Mouse (Mus musculus) MEL (cell line): Measurements from ENCODE around the gene Nfkbil1. TPM values are rescaled to one million over a fixed set of nuclear protein-coding genes. Genes with fewer than 3 reads are reported as not detected.
A peak's percentile ranks its signal among the peaks of the same experiment; 100 is the strongest.

Experiments
- DNase-seq: peaks from one replicate; pipeline ENCODE4 v3.0.0; 2011; ENCODE audit warnings: low read depth, low spot score
- H3K27ac ChIP-seq: 2 replicates; pipeline ENCODE4 v1.5.1; 2012; ENCODE audit warnings: low read depth, mild to moderate bottlenecking, control low read depth, low read length, moderate library complexity; ENCODE audit not compliant: control insufficient read depth
- H3K27me3 ChIP-seq, 2 experiments: fragments of 150-350 bp in 1 of 2; sonication (generic) in 1 of 2; 2 replicates each; pipeline ENCODE4 v1.6.1; 2012; ENCODE audit warnings: low read length in 2 of 2, mild to moderate bottlenecking in 2 of 2, improper control_type of control experiment in 1 of 2, moderate library complexity in 1 of 2; ENCODE audit not compliant: insufficient read depth in 2 of 2, control insufficient read depth in 1 of 2
- H3K36me3 ChIP-seq, 2 experiments: 2 replicates each; pipeline ENCODE4 v1.6.1; 2012 to 2014; ENCODE audit warnings: low read length in 2 of 2, improper control_type of control experiment in 1 of 2, inconsistent platforms in 1 of 2, mild to moderate bottlenecking in 1 of 2; ENCODE audit not compliant: insufficient read depth in 2 of 2, control insufficient read depth in 1 of 2
- H3K4me1 ChIP-seq, 2 experiments: fragments of 150-350 bp in 1 of 2; sonication (generic) in 1 of 2; 2 replicates each; pipeline ENCODE4 v1.6.1; 2012; ENCODE audit warnings: low read length in 2 of 2, improper control_type of control experiment in 1 of 2, mild to moderate bottlenecking in 1 of 2; ENCODE audit not compliant: insufficient read depth in 2 of 2, control insufficient read depth in 1 of 2
- H3K4me3 ChIP-seq, 2 experiments: fragments of 150-350 bp in 1 of 2; sonication (generic) in 1 of 2; 2 replicates each; pipeline ENCODE4 v1.5.1; 2012; ENCODE audit warnings: low read depth in 2 of 2, low read length in 2 of 2, mild to moderate bottlenecking in 2 of 2, moderate library complexity in 2 of 2, control low read depth in 1 of 2, improper control_type of control experiment in 1 of 2; ENCODE audit not compliant: control insufficient read depth in 1 of 2, insufficient read depth in 1 of 2
- H3K79me2 ChIP-seq: 2 replicates; pipeline ENCODE4 v1.6.1; 2012; ENCODE audit warnings: mild to moderate bottlenecking, low read length, moderate library complexity; ENCODE audit not compliant: control insufficient read depth, poor library complexity, insufficient read depth
- H3K9ac ChIP-seq: 2 replicates; pipeline ENCODE4 v1.6.1; 2012; ENCODE audit warnings: low read depth, mild to moderate bottlenecking, control low read depth, low read length, moderate library complexity; ENCODE audit not compliant: control insufficient read depth, poor library complexity, severe bottlenecking
- H3K9me3 ChIP-seq: fragments of 150-350 bp; sonication (generic); replicated peaks from 2 replicates; pipeline ENCODE4 v1.6.1; 2012; ENCODE audit warnings: mild to moderate bottlenecking, low read length, improper control_type of control experiment, moderate library complexity; ENCODE audit not compliant: insufficient read depth
- BHLHE40 ChIP-seq: IDR thresholded peaks from 2 replicates; pipeline ENCODE4 v1.6.1; 2012; ENCODE audit warnings: low read depth, mild to moderate bottlenecking, inconsistent platforms, low read length, improper control_type of control experiment, borderline replicate concordance
- CHD1 ChIP-seq: IDR thresholded peaks from 2 replicates; pipeline ENCODE4 v1.6.1; 2012; ENCODE audit warnings: low read depth, mild to moderate bottlenecking, inconsistent platforms, low read length, improper control_type of control experiment
- CHD2 ChIP-seq: IDR thresholded peaks from 2 replicates; pipeline ENCODE4 v1.6.1; 2011; ENCODE audit warnings: low read length, improper control_type of control experiment
- CTCF ChIP-seq, 3 experiments: IDR thresholded peaks in 2 of 3; conservative IDR thresholded peaks in 1 of 3; 2 replicates each; pipeline ENCODE4 v1.5.1; 2011 to 2012; ENCODE audit warnings: low read length in 3 of 3, low read depth in 2 of 3, mild to moderate bottlenecking in 2 of 3, improper control_type of control experiment in 1 of 3, inconsistent platforms in 1 of 3, mixed read lengths in 1 of 3, moderate library complexity in 1 of 3; ENCODE audit not compliant: control insufficient read depth in 1 of 3, insufficient read depth in 1 of 3, poor library complexity in 1 of 3, severe bottlenecking in 1 of 3
- E2F4 ChIP-seq: IDR thresholded peaks from 2 replicates; pipeline ENCODE4 v1.6.1; 2011; ENCODE audit warnings: low read depth, low read length, improper control_type of control experiment, borderline replicate concordance
- ELF1 ChIP-seq: IDR thresholded peaks from 2 replicates; pipeline ENCODE4 v1.6.1; 2014; ENCODE audit warnings: low read depth, mild to moderate bottlenecking, inconsistent platforms, low read length, improper control_type of control experiment, moderate library complexity
- EP300 ChIP-seq, 2 experiments: IDR thresholded peaks; 2 replicates each; pipeline ENCODE4 v1.6.1; 2011; ENCODE audit warnings: improper control_type of control experiment in 2 of 2, low read length in 2 of 2, low read depth in 1 of 2, mild to moderate bottlenecking in 1 of 2
- ETS1 ChIP-seq: IDR thresholded peaks from 2 replicates; pipeline ENCODE4 v1.6.1; 2012; ENCODE audit warnings: low read depth, mild to moderate bottlenecking, inconsistent platforms, low read length, improper control_type of control experiment, moderate library complexity
- GATA1 ChIP-seq: IDR thresholded peaks from 2 replicates; pipeline ENCODE4 v1.6.1; 2011; ENCODE audit warnings: low read depth, low read length, improper control_type of control experiment
- HCFC1 ChIP-seq: IDR thresholded peaks from 2 replicates; pipeline ENCODE4 v1.6.1; 2012; ENCODE audit warnings: low read depth, mild to moderate bottlenecking, inconsistent platforms, low read length, improper control_type of control experiment, moderate library complexity
- JUND ChIP-seq: IDR thresholded peaks from 2 replicates; pipeline ENCODE4 v1.6.1; 2011; ENCODE audit warnings: low read depth, mild to moderate bottlenecking, improper control_type of control experiment, low read length
- MAFK ChIP-seq: IDR thresholded peaks from 2 replicates; pipeline ENCODE4 v1.6.1; 2011; ENCODE audit warnings: low read depth, mild to moderate bottlenecking, low read length, improper control_type of control experiment, borderline replicate concordance
- MAX ChIP-seq: IDR thresholded peaks from 2 replicates; pipeline ENCODE4 v1.6.1; 2011; ENCODE audit warnings: low read length, improper control_type of control experiment
- MAZ ChIP-seq: IDR thresholded peaks from 2 replicates; pipeline ENCODE4 v1.6.1; 2012; ENCODE audit warnings: low read depth, mild to moderate bottlenecking, inconsistent platforms, low read length, improper control_type of control experiment
- MEF2A ChIP-seq: IDR thresholded peaks from 2 replicates; pipeline ENCODE4 v1.6.1; 2014; ENCODE audit warnings: low read depth, mild to moderate bottlenecking, inconsistent platforms, low read length, improper control_type of control experiment; ENCODE audit not compliant: poor library complexity, insufficient replicate concordance, severe bottlenecking; ENCODE audit errors: extremely low read depth
- MXI1 ChIP-seq: IDR thresholded peaks from 2 replicates; pipeline ENCODE4 v1.6.1; 2011; ENCODE audit warnings: mild to moderate bottlenecking, low read depth, low read length, improper control_type of control experiment
- MYB ChIP-seq: IDR thresholded peaks from 2 replicates; pipeline ENCODE4 v1.6.1; 2011; ENCODE audit warnings: mild to moderate bottlenecking, low read depth, low read length, improper control_type of control experiment
- NELFE ChIP-seq: IDR thresholded peaks from 2 replicates; pipeline ENCODE4 v1.6.1; 2011; ENCODE audit warnings: low read depth, low read length, improper control_type of control experiment
- POLR2A ChIP-seq, 2 experiments: IDR thresholded peaks; 2 replicates each; pipeline ENCODE4 v1.6.1; 2011 to 2012; ENCODE audit warnings: low read length in 2 of 2, mild to moderate bottlenecking in 2 of 2, control low read depth in 1 of 2, improper control_type of control experiment in 1 of 2, low read depth in 1 of 2, moderate library complexity in 1 of 2; ENCODE audit not compliant: control insufficient read depth in 1 of 2, insufficient read depth in 1 of 2, poor library complexity in 1 of 2
- POLR2AphosphoS2 ChIP-seq: IDR thresholded peaks from 2 replicates; pipeline ENCODE4 v1.6.1; 2011; ENCODE audit warnings: low read length, improper control_type of control experiment
- POLR2AphosphoS5 ChIP-seq: IDR thresholded peaks from 2 replicates; pipeline ENCODE4 v1.6.1; 2012; ENCODE audit warnings: low read depth, borderline replicate concordance, mild to moderate bottlenecking, inconsistent platforms, low read length, moderate library complexity, mixed read lengths
- RAD21 ChIP-seq: IDR thresholded peaks from 2 replicates; pipeline ENCODE4 v1.6.1; 2011; ENCODE audit warnings: mild to moderate bottlenecking, low read depth, low read length, improper control_type of control experiment
- RCOR1 ChIP-seq: IDR thresholded peaks from 2 replicates; pipeline ENCODE4 v1.6.1; 2012; ENCODE audit warnings: low read depth, mild to moderate bottlenecking, inconsistent platforms, low read length, improper control_type of control experiment
- SIN3A ChIP-seq: IDR thresholded peaks from 2 replicates; pipeline ENCODE4 v1.6.1; 2012; ENCODE audit warnings: low read length, improper control_type of control experiment, inconsistent platforms
- TAL1 ChIP-seq: IDR thresholded peaks from 2 replicates; pipeline ENCODE4 v1.6.1; 2012; ENCODE audit warnings: mild to moderate bottlenecking, inconsistent platforms, low read length, moderate library complexity, mixed read lengths
- TBP ChIP-seq: IDR thresholded peaks from 2 replicates; pipeline ENCODE4 v1.8.0; 2011; ENCODE audit warnings: low read depth, low read length, improper control_type of control experiment
- TCF12 ChIP-seq: IDR thresholded peaks from 2 replicates; pipeline ENCODE4 v1.6.1; 2014; ENCODE audit warnings: low read depth, mild to moderate bottlenecking, inconsistent platforms, low read length, improper control_type of control experiment, moderate library complexity
- USF1 ChIP-seq: IDR thresholded peaks from 2 replicates; pipeline ENCODE4 v1.6.1; 2014; ENCODE audit warnings: low read depth, mild to moderate bottlenecking, inconsistent platforms, low read length, improper control_type of control experiment, moderate library complexity
- USF2 ChIP-seq, 2 experiments: IDR thresholded peaks; 2 replicates each; pipeline ENCODE4 v1.6.1; 2011 to 2012; ENCODE audit warnings: improper control_type of control experiment in 2 of 2, low read length in 2 of 2, borderline replicate concordance in 1 of 2, inconsistent platforms in 1 of 2, low read depth in 1 of 2, mild to moderate bottlenecking in 1 of 2; ENCODE audit not compliant: insufficient read depth in 1 of 2
- ZC3H11A ChIP-seq: IDR thresholded peaks from 2 replicates; pipeline ENCODE4 v1.6.1; 2012; ENCODE audit warnings: low read depth, mild to moderate bottlenecking, inconsistent platforms, low read length, improper control_type of control experiment
- ZKSCAN1 ChIP-seq: IDR thresholded peaks from 2 replicates; pipeline ENCODE4 v1.6.1; 2012; ENCODE audit warnings: low read depth, mild to moderate bottlenecking, inconsistent platforms, low read length, improper control_type of control experiment, moderate library complexity
- ZMIZ1 ChIP-seq: IDR thresholded peaks from 2 replicates; pipeline ENCODE4 v1.6.1; 2012; ENCODE audit warnings: low read depth, mild to moderate bottlenecking, inconsistent platforms, low read length, improper control_type of control experiment, moderate library complexity
- ZNF384 ChIP-seq: IDR thresholded peaks from 2 replicates; pipeline ENCODE4 v1.6.1; 2012; ENCODE audit warnings: low read depth, mild to moderate bottlenecking, inconsistent platforms, low read length, improper control_type of control experiment
- polyA plus RNA-seq, 2 experiments: library from polyadenylated mRNA; stranded (reverse) in 1 of 2; unstranded in 1 of 2; fragments of >175 nt in 1 of 2; fragments of >200 nt in 1 of 2; gene quantifications; 2 replicates each; pipeline versions ENCODE4 v1.2.1 to v1.2.4; 2012; ENCODE audit warnings: low replicate concordance in 2 of 2, low read depth in 1 of 2; ENCODE audit not compliant: insufficient read length in 2 of 2, insufficient read depth in 1 of 2, missing spikeins in 1 of 2
- total RNA-seq: library from RNA; depleted of rRNA; stranded (reverse); fragments of 300-350 nt; gene quantifications from 2 replicates; pipeline ENCODE4 v1.2.3, GENCODE M21; 2012

The Nfkbil1 gene
- total and polyA plus RNA-seq, 3 experiments, result 10.3 to 26.0 TPM; not detected in 1

GRCm38 (mm10) chr17:35190096-35190495 is 45.5 kb downstream of the Nfkbil1 start (continued):
- TF ChIP-seq HCFC1 (no peak), MAZ (no peak)

- H3K4me3 ChIP-seq, result peak overlapping the region in 1 of 2 experiments; percentile 42; a peak in 3 of 4 replicates
- H3K27me3 ChIP-seq, result no peaks in the 10 kb centered on the region
- no peaks in the 10 kb centered on the region for H3K79me2 ChIP-seq
- peaks cover 20 to 55% of the 10 kb centered on the region in 2 experiments for H3K4me1 ChIP-seq
- peak overlapping the region; percentile 89 for H3K27ac ChIP-seq
- peak; percentile 82 for DNase-seq
- peak overlapping the region; percentile 53 for H3K9ac ChIP-seq
- H3K9me3 ChIP-seq, result no peaks in the 10 kb centered on the region
- H3K36me3 ChIP-seq, result peaks cover 0 to 41% of the 10 kb centered on the region in 2 experiments; a peak in 2 of 4 replicates
- no peak for TF ChIP-seq E2F4
- no peak for TF ChIP-seq POLR2AphosphoS5
- TF ChIP-seq ZC3H11A, result no peak
- no peak for TF ChIP-seq MEF2A
- TF ChIP-seq CTCF (IDR thresholded peaks at IDR 0.05 in 2 of 3, conservative IDR thresholded peaks at IDR 0.05 in 1 of 3; ENCODE audit: control insufficient read depth in 1 of 3, insufficient read depth in 1 of 3, low read depth in 2 of 3, low read length in 3 of 3, poor library complexity in 1 of 3, severe bottlenecking in 1 of 3), result no peak
- TF ChIP-seq JUND, result no peak
- TF ChIP-seq HCFC1, result peak; percentile 53; the same call in 1 of the 2 replicates
- TF ChIP-seq RCOR1, result no peak
- no peak for TF ChIP-seq BHLHE40
- TF ChIP-seq ETS1, result peak; percentile 39; the same call in 1 of the 2 replicates
- 0 out of 2 replicates have a peak, but pooled peaks have one; percentile 23 for TF ChIP-seq MXI1
- peak; percentile 62 for TF ChIP-seq TCF12
- TF ChIP-seq TBP, result peak; percentile 78
- peak; percentile 46; the same call in 1 of the 2 replicates for TF ChIP-seq SIN3A
- peak; percentile 46; the same call in 1 of the 2 replicates for TF ChIP-seq NELFE
- no peak for TF ChIP-seq MAX
- no peak for TF ChIP-seq CHD1
- no peak for TF ChIP-seq ZKSCAN1
- no peak for TF ChIP-seq MAFK
- peak; percentile 63; the same call in 1 of the 2 replicates for TF ChIP-seq MYB
- TF ChIP-seq CHD2, result no peak
- no peak for TF ChIP-seq POLR2AphosphoS2
- peak; percentile 68 to 79 for TF ChIP-seq EP300 (IDR thresholded peaks at IDR 0.05; ENCODE audit: low read depth in 1 of 2, low read length in 2 of 2)
- TF ChIP-seq USF2 (IDR thresholded peaks at IDR 0.05; ENCODE audit: borderline replicate concordance in 1 of 2, insufficient read depth in 1 of 2, low read depth in 1 of 2, low read length in 2 of 2), result no peak
- TF ChIP-seq ZNF384, result no peak
- peak; percentile 60; the same call in 1 of the 2 replicates for TF ChIP-seq ELF1
- peak; percentile 37 to 62; a peak in 2 of 4 replicates for TF ChIP-seq POLR2A (IDR thresholded peaks at IDR 0.05; ENCODE audit: control insufficient read depth in 1 of 2, insufficient read depth in 1 of 2, low read depth in 1 of 2, low read length in 2 of 2, poor library complexity in 1 of 2)
- peak; percentile 43; the same call in 1 of the 2 replicates for TF ChIP-seq GATA1
- TF ChIP-seq USF1, result no peak
- TF ChIP-seq RAD21, result no peak
- TF ChIP-seq ZMIZ1, result no peak
- TF ChIP-seq TAL1, result peak; percentile 63
These were observed 46.4 kb downstream of the Nfkbil1 start for GRCm38 (mm10) chr17:35189186-35189585.
